Mouse (Mus musculus) bone marrow, adult 2 months (tissue): ENCODE measurements around the gene Epm2aip1.

Source experiments
- CTCF ChIP-seq: fragments of 200-500 bp; IDR thresholded peaks from 2 replicates; pipeline ENCODE4 v1.5.1; 2011; ENCODE audit warnings: low read length, control low read depth; ENCODE audit not compliant: control insufficient read depth, insufficient read depth
- POLR2A ChIP-seq: fragments of 200-500 bp; IDR thresholded peaks from 2 replicates; pipeline ENCODE4 v1.6.1; 2011; ENCODE audit warnings: low read depth, mild to moderate bottlenecking, control low read depth, low read length, borderline replicate concordance; ENCODE audit not compliant: control insufficient read depth

DNA sequence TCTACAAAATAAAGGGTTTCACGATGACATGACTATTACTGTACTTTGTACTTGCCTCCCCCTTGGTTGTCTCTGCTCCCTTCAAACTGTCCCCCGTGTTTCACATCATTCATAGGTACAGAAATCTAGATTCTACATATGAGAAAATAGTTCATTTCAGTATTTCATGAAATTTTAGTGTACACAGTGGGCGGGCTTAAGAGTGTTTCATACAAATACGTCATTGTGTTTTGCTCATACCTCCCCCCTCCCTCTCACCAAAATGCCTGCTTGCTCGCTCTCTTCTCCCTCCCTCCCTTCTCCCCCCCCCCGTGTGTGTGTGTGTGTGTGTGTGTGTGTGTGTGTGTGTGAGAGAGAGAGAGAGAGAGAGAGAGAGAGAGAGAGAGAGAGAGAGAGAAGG is 41.6 kb downstream of the Epm2aip1 start:
- no peak for TF ChIP-seq POLR2A
- TF ChIP-seq CTCF, result no peak
